Mouse (Mus musculus) forebrain, embryonic 11.5 days (tissue): ENCODE measurements around the gene H2-T22. TPM values are rescaled to one million over a fixed set of nuclear protein-coding genes. Genes with fewer than 3 reads are reported as not detected.

Source experiments
- ATAC-seq: fragments of 200-750 bp; cut with Nextera tagmentation; replicated peaks from 2 replicates; pipeline ENCODE4 v1.8.0; 2017; ENCODE audit warnings: moderate TSS enrichment; ENCODE audit not compliant: low FRiP score
- DNase-seq: peaks from one replicate; pipeline ENCODE4 v3.0.0-alpha.2; 2017; ENCODE audit warnings: low spot score
- H3K27ac ChIP-seq: fragments of 300-500 bp; sonication (generic); 2 replicates; pipeline ENCODE4 v1.5.1; 2014; ENCODE audit warnings: low read depth, low read length
- H3K27me3 ChIP-seq: fragments of 300-500 bp; sonication (generic); 2 replicates; pipeline ENCODE4 v1.6.1; 2014; ENCODE audit warnings: mild to moderate bottlenecking, low read length, mixed read lengths; ENCODE audit not compliant: control insufficient read depth, insufficient read depth
- H3K36me3 ChIP-seq: fragments of 300-500 bp; sonication (generic); 2 replicates; pipeline ENCODE4 v1.6.1; 2014; ENCODE audit warnings: mild to moderate bottlenecking, low read length, moderate library complexity, mixed read lengths; ENCODE audit not compliant: control insufficient read depth, insufficient read depth
- H3K4me1 ChIP-seq: fragments of 300-500 bp; sonication (generic); replicated peaks from 2 replicates; pipeline ENCODE4 v1.6.1; 2014; ENCODE audit warnings: low read length, mixed read lengths; ENCODE audit not compliant: control insufficient read depth, insufficient read depth
- H3K4me2 ChIP-seq: fragments of 300-500 bp; sonication (generic); 2 replicates; pipeline ENCODE4 v1.6.1; 2014; ENCODE audit warnings: low read depth, mild to moderate bottlenecking, low read length, moderate library complexity, mixed read lengths; ENCODE audit not compliant: severe bottlenecking
- H3K4me3 ChIP-seq: fragments of 300-500 bp; sonication (generic); 2 replicates; pipeline ENCODE4 v1.5.1; 2014; ENCODE audit warnings: low read depth, low read length
- H3K9ac ChIP-seq: fragments of 300-500 bp; sonication (generic); 2 replicates; pipeline ENCODE4 v1.6.1; 2014; ENCODE audit warnings: low read length
- H3K9me3 ChIP-seq: fragments of 300-500 bp; sonication (generic); 2 replicates; pipeline ENCODE4 v1.6.1; 2016; ENCODE audit warnings: low read length, mixed read lengths; ENCODE audit not compliant: control insufficient read depth
- WGBS: fragments of 180-500 bp; shearing (Covaris S2); extraction: QIAGEN DNeasy Blood & Tissue Kit; methylation state at CpG from one replicate; pipeline ENCODE4 v1.1.7; 2014; 5-methylcytosine and 5-hydroxymethylcytosine counted together
- polyA plus RNA-seq: library from polyadenylated mRNA; unstranded; fragments of >200 nt; fragmentation: Nextera tagmentation; extraction: Ambion mirVana; gene quantifications from 2 replicates; pipeline ENCODE4 v1.2.1, GENCODE M21; 2014

H2-T22 gene
- polyA plus RNA-seq, 1 experiment from 2014 or later, result 7.6 TPM

GRCm38 (mm10) chr17:36023710-36024654, 18.6 kb downstream of the H2-T22 start:
- Histone ChIP-seq H3K9ac (no peak overlapping the region), H3K9me3 (no peaks in the 10 kb centered on the region), H3K27ac (no peak overlapping the region), H3K4me2 (no peak overlapping the region), H3K4me3 (no peak overlapping the region), H3K4me1 (no peaks in the 10 kb centered on the region), H3K36me3 (no peaks in the 10 kb centered on the region), H3K27me3 (no peaks in the 10 kb centered on the region)
- WGBS, result 71% methylated on average over 9 of the region's 9 CpGs
- ATAC-seq, result no peak
- no peak for DNase-seq

GRCm38 (mm10) chr17:36022922-36023321, 19.6 kb downstream of the H2-T22 start:
- H3K4me2 ChIP-seq, result no peak overlapping the region
- DNase-seq, result no peak
- WGBS, result 90% methylated on average over 6 of the region's 6 CpGs

GRCm38 (mm10) chr17:36022098-36022497, 20.4 kb downstream of the H2-T22 start:
- no peak overlapping the region for H3K4me3 ChIP-seq
- no peak overlapping the region for H3K4me2 ChIP-seq
- H3K9ac ChIP-seq, result no peak overlapping the region
- H3K36me3 ChIP-seq, result no peaks in the 10 kb centered on the region
- no peak for ATAC-seq
- no peaks in the 10 kb centered on the region for H3K27me3 ChIP-seq
- WGBS, result 93% methylated on average over 9 of the region's 9 CpGs
- no peak overlapping the region for H3K27ac ChIP-seq
- DNase-seq, result no peak
- no peaks in the 10 kb centered on the region for H3K9me3 ChIP-seq
- no peaks in the 10 kb centered on the region for H3K4me1 ChIP-seq

More at GRCm38 (mm10) chr17:36022922-36023321, 19.6 kb downstream of the H2-T22 start:
- Histone ChIP-seq H3K9me3 (no peaks in the 10 kb centered on the region), H3K36me3 (no peaks in the 10 kb centered on the region), H3K4me3 (no peak overlapping the region), H3K9ac (no peak overlapping the region), H3K27me3 (no peaks in the 10 kb centered on the region), H3K27ac (no peak overlapping the region), H3K4me1 (no peaks in the 10 kb centered on the region)
- no peak for ATAC-seq

- H3K27ac ChIP-seq, result no peak overlapping the region
- DNase-seq, result no peak
- H3K27me3 ChIP-seq, result no peaks in the 10 kb centered on the region
- no peak overlapping the region for H3K4me3 ChIP-seq
- no peaks in the 10 kb centered on the region for H3K4me1 ChIP-seq
- no peaks in the 10 kb centered on the region for H3K9me3 ChIP-seq
- no peaks in the 10 kb centered on the region for H3K36me3 ChIP-seq
- WGBS, result 95% methylated on average over 1 of the region's 1 CpGs
- no peak for ATAC-seq
- H3K4me2 ChIP-seq, result no peak overlapping the region
- H3K9ac ChIP-seq, result no peak overlapping the region
Measured at GRCm38 (mm10) chr17:36021309-36021708, 21.2 kb downstream of the H2-T22 start.

GRCm38 (mm10) chr17:36020191-36021073, 22.1 kb downstream of the H2-T22 start, which contains the start of gene H2-T24:
Gene H2-T24 (minus strand): TSS chr17:36020560.
- no peaks in the 10 kb centered on the region for H3K9me3 ChIP-seq
- DNase-seq, result no peak
- no peaks in the 10 kb centered on the region for H3K36me3 ChIP-seq
- no peaks in the 10 kb centered on the region for H3K4me1 ChIP-seq
- WGBS, result 41% methylated on average over 15 of the region's 15 CpGs
- no peak within 1 kb of the TSS for H3K9ac ChIP-seq
- H3K4me3 ChIP-seq, result no peak within 1 kb of the TSS
- H3K27me3 ChIP-seq, result no peaks in the 10 kb centered on the region
- H3K4me2 ChIP-seq, result no peak within 1 kb of the TSS
- no peak for ATAC-seq
- H3K27ac ChIP-seq, result no peak within 1 kb of the TSS; the same call in 1 of the 2 replicates

- Histone ChIP-seq H3K27me3 (no peaks in the 10 kb centered on the region), H3K4me2 (no peak overlapping the region), H3K27ac (no peak overlapping the region), H3K4me3 (no peak overlapping the region), H3K9ac (no peak overlapping the region), H3K9me3 (no peaks in the 10 kb centered on the region), H3K4me1 (no peaks in the 10 kb centered on the region), H3K36me3 (no peaks in the 10 kb centered on the region; the same call in 1 of the 2 replicates)
- no peak for DNase-seq
- no peak for ATAC-seq
- WGBS, result 71% methylated on average over 3 of the region's 3 CpGs
Measured at GRCm38 (mm10) chr17:36019519-36019918, 23.0 kb downstream of the H2-T22 start.

GRCm38 (mm10) chr17:36018979-36019378, 23.6 kb downstream of the H2-T22 start:
- Histone ChIP-seq H3K36me3 (no peaks in the 10 kb centered on the region; the same call in 1 of the 2 replicates), H3K4me1 (no peaks in the 10 kb centered on the region), H3K27ac (no peak overlapping the region), H3K4me2 (no peak overlapping the region), H3K9ac (no peak overlapping the region), H3K9me3 (no peaks in the 10 kb centered on the region), H3K27me3 (no peaks in the 10 kb centered on the region), H3K4me3 (no peak overlapping the region)
- WGBS, result 64% methylated on average over 2 of the region's 2 CpGs
- DNase-seq (no peak), ATAC-seq (no peak)

- WGBS, result 91% methylated on average over 5 of the region's 5 CpGs
- no peak overlapping the region for H3K4me3 ChIP-seq
- ATAC-seq (no peak), DNase-seq (no peak)
- H3K27me3 ChIP-seq, result no peaks in the 10 kb centered on the region
- H3K9me3 ChIP-seq, result no peaks in the 10 kb centered on the region
- H3K4me2 ChIP-seq, result no peak overlapping the region
- no peaks in the 10 kb centered on the region for H3K4me1 ChIP-seq
- H3K27ac ChIP-seq, result no peak overlapping the region
- H3K36me3 ChIP-seq, result no peaks in the 10 kb centered on the region; the same call in 1 of the 2 replicates
- no peak overlapping the region for H3K9ac ChIP-seq
Measured at GRCm38 (mm10) chr17:36017046-36017445, 25.5 kb downstream of the H2-T22 start.
